Mouse (Mus musculus): Measurements from ENCODE around the gene Ppp2r3d. TPM values are rescaled to one million over a fixed set of nuclear protein-coding genes. Genes with fewer than 3 reads are reported as not detected.

Ppp2r3d gene
- polyA plus RNA-seq, 2 experiments: 19.0 to 40.1 TPM

DNA sequence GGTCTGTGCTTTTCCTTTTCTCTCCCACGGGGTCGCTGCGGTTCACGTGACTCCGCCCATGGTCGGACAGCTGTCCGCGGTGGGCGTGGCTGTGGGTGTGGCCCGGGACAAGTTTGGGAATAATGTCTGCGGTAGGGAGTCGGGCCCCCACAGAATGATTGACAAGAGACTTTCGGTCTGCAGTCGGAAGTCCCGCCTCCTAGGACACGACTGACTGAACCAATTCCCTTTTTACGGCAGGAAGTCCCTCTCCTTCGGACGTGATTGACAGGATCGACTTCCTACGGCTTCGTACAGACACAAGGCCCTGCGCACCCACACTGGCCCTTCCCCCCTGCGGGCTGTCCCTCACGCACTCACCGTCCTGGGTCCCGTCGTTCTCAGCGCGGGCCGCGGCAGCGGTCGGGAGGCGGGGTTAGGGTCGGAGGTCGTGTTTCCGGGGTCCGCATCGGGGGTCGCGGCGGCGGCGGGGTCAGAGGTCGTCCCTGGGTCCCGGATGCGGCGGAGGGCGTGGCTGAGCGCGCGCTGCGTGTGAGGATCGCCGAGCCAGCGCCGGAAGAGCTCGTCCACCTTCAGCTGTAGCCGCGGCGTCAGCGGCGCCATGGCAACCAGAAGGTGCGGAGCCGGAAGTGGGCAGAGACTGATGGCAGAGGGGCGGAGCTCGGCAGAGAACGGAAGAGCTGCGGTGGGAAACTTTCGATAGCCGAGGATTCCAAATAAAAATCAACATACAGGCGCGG, 53.0 kb downstream of the Ppp2r3d start:
- WGBS (ENCODE audit: insufficient replicate concordance): under 1% methylated on average over 74 of the region's 74 CpGs
- Histone ChIP-seq H3K9ac (replicated peaks) (peak overlapping the region; percentile 59), H3K9me3 (ENCODE audit: control insufficient read depth, low read length) (no peaks in the 10 kb centered on the region), H3K4me1 (replicated peaks; ENCODE audit: control insufficient read depth in 2 of 2, insufficient read depth in 2 of 2, low read length in 1 of 2) (peaks cover 0 to 3% of the 10 kb centered on the region in 2 experiments; a peak in 2 of 4 replicates), H3K36me3 (replicated peaks; ENCODE audit: control insufficient read depth, insufficient read depth, low read depth) (no peaks in the 10 kb centered on the region), H3K4me3 (ENCODE audit: insufficient read depth in 1 of 2, low read depth in 2 of 2, low read length in 2 of 2) (peak overlapping the region; percentile 72 to 79), H3K4me2 (ENCODE audit: low read depth) (peak overlapping the region; percentile 79), H3K27me3 (ENCODE audit: control insufficient read depth, insufficient read depth, low read length) (no peaks in the 10 kb centered on the region), H3K27ac (peak overlapping the region; percentile 82)
- TF ChIP-seq EP300 (IDR thresholded peaks at IDR 0.05; ENCODE audit: low read depth) (no peak), CTCF (IDR thresholded peaks at IDR 0.05; ENCODE audit: low read depth) (no peak)
- DNase-seq (ENCODE audit: low read depth in 3 of 3, low spot score in 3 of 3) (peak; percentile 82 to 86 (median 85)), ATAC-seq (ENCODE audit: insufficient read depth) (peak; percentile 75)

DNA sequence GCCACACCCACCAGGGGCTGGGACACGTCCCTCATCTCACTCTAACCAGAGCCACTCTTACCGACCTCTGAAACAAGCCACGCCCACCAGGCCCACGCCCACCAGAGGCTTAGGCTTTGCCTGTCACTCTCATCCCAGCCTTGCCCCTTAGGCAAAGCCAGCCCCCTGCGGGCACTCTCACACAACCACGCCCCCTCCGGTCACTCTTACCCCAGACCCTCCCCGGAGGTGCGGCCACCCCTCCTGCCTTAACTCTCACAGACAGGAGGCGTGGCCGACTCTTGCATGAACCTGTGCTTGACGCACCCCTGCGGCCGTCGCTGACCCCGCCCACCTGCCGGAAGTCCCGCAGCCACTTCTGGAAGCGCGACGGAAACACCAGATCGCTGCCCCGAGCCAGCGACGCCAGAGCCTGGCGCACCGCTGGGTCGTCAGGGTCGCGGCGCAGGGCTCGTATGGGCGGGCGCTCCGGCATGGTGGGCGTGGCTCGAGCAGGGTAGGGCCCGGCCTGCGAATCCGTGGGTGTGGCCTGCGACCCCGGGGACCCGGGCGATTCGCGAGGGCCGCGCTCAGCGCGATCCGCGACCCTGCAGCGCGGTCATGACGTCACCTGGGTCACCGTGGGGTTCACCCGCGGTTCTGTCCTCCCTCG, 53.7 kb downstream of the Ppp2r3d start:
- H3K9me3 ChIP-seq (ENCODE audit: control insufficient read depth, low read length): no peaks in the 10 kb centered on the region
- peak; percentile 84 to 86 (median 85) for DNase-seq (ENCODE audit: low read depth in 3 of 3, low spot score in 3 of 3)
- peak overlapping the region; percentile 82 for H3K27ac ChIP-seq
- peak overlapping the region; percentile 54 for H3K9ac ChIP-seq (replicated peaks)
- ATAC-seq (ENCODE audit: insufficient read depth): peak; percentile 64
- peak; percentile 27; the same call in 1 of the 2 replicates for TF ChIP-seq CTCF (IDR thresholded peaks at IDR 0.05; ENCODE audit: low read depth)
- TF ChIP-seq EP300 (IDR thresholded peaks at IDR 0.05; ENCODE audit: low read depth): no peak
- H3K4me2 ChIP-seq (ENCODE audit: low read depth): peak overlapping the region; percentile 79
- peak overlapping the region; percentile 72 to 79 for H3K4me3 ChIP-seq (ENCODE audit: insufficient read depth in 1 of 2, low read depth in 2 of 2, low read length in 2 of 2)
- H3K4me1 ChIP-seq (replicated peaks; ENCODE audit: control insufficient read depth in 2 of 2, insufficient read depth in 2 of 2, low read length in 1 of 2): peaks cover 0 to 3% of the 10 kb centered on the region in 2 experiments; a peak in 2 of 4 replicates
- no peaks in the 10 kb centered on the region for H3K27me3 ChIP-seq (ENCODE audit: control insufficient read depth, insufficient read depth, low read length)
- WGBS (ENCODE audit: insufficient replicate concordance): under 1% methylated on average over 58 of the region's 59 CpGs
- H3K36me3 ChIP-seq (replicated peaks; ENCODE audit: control insufficient read depth, insufficient read depth, low read depth): no peaks in the 10 kb centered on the region

DNA sequence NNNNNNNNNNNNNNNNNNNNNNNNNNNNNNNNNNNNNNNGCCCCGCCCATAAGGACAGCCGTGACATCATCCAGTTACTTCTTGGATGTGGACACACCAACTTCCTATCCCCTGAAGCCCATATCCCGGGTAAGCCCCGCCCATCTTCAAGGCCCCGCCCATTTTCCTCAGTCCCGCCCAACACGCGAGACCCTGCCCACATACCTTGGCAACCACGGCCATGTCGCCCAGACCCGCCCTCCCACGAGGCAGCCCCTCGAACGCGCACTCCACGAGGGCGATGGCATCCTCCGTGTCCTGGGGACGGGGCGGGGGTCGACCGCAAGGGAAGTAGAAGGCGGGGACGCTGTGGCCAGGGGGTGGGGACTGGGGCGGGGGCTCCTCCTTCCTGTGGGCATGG, 54.3 kb downstream of the Ppp2r3d start:
- Histone ChIP-seq H3K4me3 (ENCODE audit: insufficient read depth in 1 of 2, low read depth in 2 of 2, low read length in 2 of 2) (peak overlapping the region; percentile 72 to 79), H3K27ac (peak overlapping the region; percentile 9; the same call in 1 of the 2 replicates), H3K9me3 (ENCODE audit: control insufficient read depth, low read length) (no peaks in the 10 kb centered on the region), H3K4me1 (replicated peaks; ENCODE audit: control insufficient read depth in 2 of 2, insufficient read depth in 2 of 2, low read length in 1 of 2) (peaks cover 0 to 3% of the 10 kb centered on the region in 2 experiments; a peak in 2 of 4 replicates), H3K4me2 (ENCODE audit: low read depth) (peak overlapping the region; percentile 79), H3K27me3 (ENCODE audit: control insufficient read depth, insufficient read depth, low read length) (no peaks in the 10 kb centered on the region), H3K36me3 (replicated peaks; ENCODE audit: control insufficient read depth, insufficient read depth, low read depth) (no peaks in the 10 kb centered on the region), H3K9ac (replicated peaks) (no peak overlapping the region)
- DNase-seq (ENCODE audit: low read depth in 3 of 3, low spot score in 3 of 3): peak in 2 of 3 experiments; percentile 47
- TF ChIP-seq CTCF (IDR thresholded peaks at IDR 0.05; ENCODE audit: low read depth) (no peak), EP300 (IDR thresholded peaks at IDR 0.05; ENCODE audit: low read depth) (no peak)
- 2% methylated on average over 23 of the region's 25 CpGs for WGBS (ENCODE audit: insufficient replicate concordance)
- ATAC-seq (ENCODE audit: insufficient read depth): no peak

DNA sequence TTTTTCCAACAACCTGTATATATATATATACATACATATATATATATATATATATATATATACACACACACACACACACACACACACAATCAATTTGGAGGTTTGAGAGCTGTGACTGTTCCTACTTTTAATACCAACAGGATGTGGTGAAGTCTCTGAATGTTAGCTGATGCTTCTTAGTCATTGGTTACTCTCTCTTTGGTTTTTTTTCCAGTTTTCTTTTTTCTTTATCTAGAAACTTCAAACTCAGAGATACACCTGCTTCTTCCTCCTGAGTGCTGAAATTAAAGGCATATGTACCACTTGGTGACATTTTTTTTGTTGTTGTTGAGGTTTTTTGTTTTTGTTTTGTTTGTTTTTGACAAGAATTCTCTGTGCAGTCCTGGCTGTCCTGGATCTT, 63.8 kb downstream of the Ppp2r3d start:
- DNase-seq (ENCODE audit: low read depth in 3 of 3, low spot score in 3 of 3) (no peak), ATAC-seq (ENCODE audit: insufficient read depth) (no peak)
- Histone ChIP-seq H3K36me3 (replicated peaks; ENCODE audit: control insufficient read depth, insufficient read depth, low read depth) (no peaks in the 10 kb centered on the region), H3K27ac (no peak overlapping the region), H3K4me1 (replicated peaks; ENCODE audit: control insufficient read depth in 2 of 2, insufficient read depth in 2 of 2, low read length in 1 of 2) (no peaks in the 10 kb centered on the region), H3K9me3 (ENCODE audit: control insufficient read depth, low read length) (no peaks in the 10 kb centered on the region), H3K27me3 (ENCODE audit: control insufficient read depth, insufficient read depth, low read length) (no peaks in the 10 kb centered on the region), H3K4me2 (ENCODE audit: low read depth) (no peak overlapping the region), H3K9ac (replicated peaks) (no peak overlapping the region), H3K4me3 (ENCODE audit: insufficient read depth in 1 of 2, low read depth in 2 of 2, low read length in 2 of 2) (no peak overlapping the region)
- TF ChIP-seq CTCF (IDR thresholded peaks at IDR 0.05; ENCODE audit: low read depth) (no peak), EP300 (IDR thresholded peaks at IDR 0.05; ENCODE audit: low read depth) (no peak)

DNA sequence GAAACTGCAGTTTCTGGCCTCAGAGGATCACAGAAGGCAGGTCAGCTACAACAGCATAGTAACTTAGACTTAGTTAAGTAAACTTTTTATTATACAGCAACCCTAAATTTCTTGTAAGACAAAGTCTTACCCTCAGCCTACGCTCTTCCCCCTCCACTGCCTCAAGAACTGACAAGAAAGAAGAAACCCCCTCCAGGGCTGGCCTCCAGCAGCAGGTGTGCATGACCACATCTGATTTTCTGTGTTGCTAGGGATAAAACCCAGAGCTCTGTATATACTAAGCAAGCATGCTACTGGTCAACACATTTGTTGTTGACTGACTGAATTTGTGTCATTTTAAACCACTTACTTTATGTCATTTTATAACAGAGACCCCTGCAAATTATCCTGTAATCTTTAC, 65.1 kb downstream of the Ppp2r3d start:
- no peaks in the 10 kb centered on the region for H3K4me1 ChIP-seq (replicated peaks; ENCODE audit: control insufficient read depth in 2 of 2, insufficient read depth in 2 of 2, low read length in 1 of 2)
- no peak overlapping the region for H3K4me2 ChIP-seq (ENCODE audit: low read depth)
- no peak overlapping the region for H3K9ac ChIP-seq (replicated peaks)
- 38% methylated on average over 1 of the region's 1 CpGs for WGBS (ENCODE audit: insufficient replicate concordance)
- no peak overlapping the region for H3K4me3 ChIP-seq (ENCODE audit: insufficient read depth in 1 of 2, low read depth in 2 of 2, low read length in 2 of 2)
- no peaks in the 10 kb centered on the region for H3K27me3 ChIP-seq (ENCODE audit: control insufficient read depth, insufficient read depth, low read length)
- no peaks in the 10 kb centered on the region for H3K9me3 ChIP-seq (ENCODE audit: control insufficient read depth, low read length)
- DNase-seq (ENCODE audit: low read depth in 3 of 3, low spot score in 3 of 3) (no peak), ATAC-seq (ENCODE audit: insufficient read depth) (no peak)
- TF ChIP-seq EP300 (IDR thresholded peaks at IDR 0.05; ENCODE audit: low read depth) (no peak), CTCF (IDR thresholded peaks at IDR 0.05; ENCODE audit: low read depth) (no peak)
- no peaks in the 10 kb centered on the region for H3K36me3 ChIP-seq (replicated peaks; ENCODE audit: control insufficient read depth, insufficient read depth, low read depth)
- H3K27ac ChIP-seq: no peak overlapping the region

Data from liver, embryonic 14.5 days (tissue).